Mouse (Mus musculus) macrophage (primary cell): Measurements from ENCODE around the gene Runx2. TPM values are rescaled to one million over a fixed set of nuclear protein-coding genes. Genes with fewer than 3 reads are reported as not detected.

Source experiments
- polyA plus RNA-seq: library from polyadenylated mRNA; stranded (reverse); fragments of 250-400 nt; gene quantifications from 3 replicates; pipeline ENCODE4 v1.2.4, GENCODE M21; 2018; ENCODE audit warnings: inconsistent platforms

Runx2 gene
- polyA plus RNA-seq, 1 experiment from 2014 or later = 2.8 TPM

Other genes starting within 250 kb of the Runx2 start
- 11.0 to 23.1 TPM (median 15.5 TPM) in 3 replicates for gene Supt3, start 37.6 kb downstream of the Runx2 start, polyA plus RNA-seq